Mouse (Mus musculus) hindbrain, embryonic 15.5 days (tissue): Measurements from ENCODE around the gene Arhgdig. TPM values are rescaled to one million over a fixed set of nuclear protein-coding genes. Genes with fewer than 3 reads are reported as not detected.
A peak's percentile ranks its signal among the peaks of the same experiment; 100 is the strongest.

Experiments
- ATAC-seq: fragments of 200-750 bp; cut with Nextera tagmentation; 2 replicates; pipeline ENCODE4 v1.8.0; 2017; ENCODE audit warnings: low read depth, moderate number of reproducible peaks, moderate TSS enrichment; ENCODE audit not compliant: low FRiP score
- H3K27ac ChIP-seq: fragments of 300-500 bp; sonication (generic); replicated peaks from 2 replicates; pipeline ENCODE4 v1.5.1; 2015; ENCODE audit warnings: mild to moderate bottlenecking, inconsistent platforms
- H3K27me3 ChIP-seq: fragments of 300-500 bp; sonication (generic); 2 replicates; pipeline ENCODE4 v1.6.1; 2015; ENCODE audit warnings: control low read depth, inconsistent platforms
- H3K36me3 ChIP-seq: fragments of 300-500 bp; sonication (generic); 2 replicates; pipeline ENCODE4 v1.6.1; 2015; ENCODE audit warnings: control low read depth, inconsistent platforms
- H3K4me1 ChIP-seq: fragments of 300-500 bp; sonication (generic); replicated peaks from 2 replicates; pipeline ENCODE4 v1.6.1; 2015; ENCODE audit warnings: control low read depth, inconsistent platforms
- H3K4me2 ChIP-seq: fragments of 300-500 bp; sonication (generic); 2 replicates; pipeline ENCODE4 v1.6.1; 2015; ENCODE audit warnings: moderate library complexity, mild to moderate bottlenecking, inconsistent platforms
- H3K4me3 ChIP-seq: fragments of 300-500 bp; sonication (generic); 2 replicates; pipeline ENCODE4 v1.5.1; 2015; ENCODE audit warnings: mild to moderate bottlenecking, inconsistent platforms
- H3K9ac ChIP-seq: fragments of 300-500 bp; sonication (generic); 2 replicates; pipeline ENCODE4 v1.6.1; 2015; ENCODE audit warnings: inconsistent platforms
- H3K9me3 ChIP-seq: fragments of 300-500 bp; sonication (generic); 2 replicates; pipeline ENCODE4 v1.6.1; 2016; ENCODE audit warnings: control low read depth, inconsistent platforms
- WGBS: fragments of 180-500 bp; shearing (Covaris S2); methylation state at CpG from one replicate; pipeline ENCODE4 v1.1.7; 2015; 5-methylcytosine and 5-hydroxymethylcytosine counted together
- polyA plus RNA-seq: library from polyadenylated mRNA; unstranded; fragments of >200 nt; fragmentation: Nextera tagmentation; extraction: Ambion mirVana; gene quantifications from 2 replicates; pipeline ENCODE4 v1.2.1, GENCODE M21; 2015

Arhgdig gene
- polyA plus RNA-seq, 1 experiment from 2014 or later = 193 TPM

DNA sequence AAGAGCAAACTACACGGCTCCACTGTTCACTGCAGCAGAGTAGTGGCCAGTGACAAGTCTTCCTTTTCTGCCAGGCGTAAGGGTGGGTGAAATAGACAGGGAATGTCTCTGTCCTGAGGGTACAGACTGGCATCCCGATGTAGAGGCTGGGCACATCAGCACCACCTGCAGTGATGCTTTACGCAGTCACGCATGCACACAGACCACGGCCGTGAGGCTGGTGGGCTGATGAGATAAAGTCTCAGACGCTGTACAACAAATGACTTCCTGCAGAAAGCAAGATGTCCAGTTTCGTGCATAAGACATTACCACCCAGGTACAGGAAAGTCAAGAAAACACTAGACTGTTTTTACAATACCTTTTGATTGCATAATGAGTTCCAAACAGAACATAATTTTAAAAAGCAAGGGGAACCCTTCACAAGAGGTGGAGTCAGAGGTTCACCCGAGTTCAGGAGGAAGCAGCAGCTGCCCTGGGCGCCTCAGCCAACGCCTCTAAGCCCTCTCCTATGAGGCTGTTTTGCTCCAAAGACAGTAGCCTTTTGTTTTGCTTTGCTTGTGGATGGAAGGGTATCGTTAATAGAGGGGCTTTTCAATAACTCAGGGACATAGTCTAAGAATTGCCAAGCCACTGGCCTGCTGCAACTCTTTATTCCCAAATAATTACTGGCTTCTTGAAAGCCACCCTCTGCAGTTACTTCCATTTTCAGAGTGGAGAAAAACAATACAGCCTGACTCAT lies 27.7 kb upstream of the Arhgdig start:
- Histone ChIP-seq H3K4me2 (no peak overlapping the region), H3K27ac (0 out of 2 replicates have a peak overlapping the region, but pooled peaks have one; percentile 11), H3K4me1 (0 out of 2 replicates have a peak, but pooled peaks cover 8% of the 10 kb centered on the region), H3K4me3 (no peak overlapping the region), H3K36me3 (no peaks in the 10 kb centered on the region), H3K27me3 (no peaks in the 10 kb centered on the region), H3K9ac (no peak overlapping the region), H3K9me3 (no peaks in the 10 kb centered on the region)
- ATAC-seq = no peak
- 55% methylated on average over 13 of the region's 13 CpGs for WGBS

DNA sequence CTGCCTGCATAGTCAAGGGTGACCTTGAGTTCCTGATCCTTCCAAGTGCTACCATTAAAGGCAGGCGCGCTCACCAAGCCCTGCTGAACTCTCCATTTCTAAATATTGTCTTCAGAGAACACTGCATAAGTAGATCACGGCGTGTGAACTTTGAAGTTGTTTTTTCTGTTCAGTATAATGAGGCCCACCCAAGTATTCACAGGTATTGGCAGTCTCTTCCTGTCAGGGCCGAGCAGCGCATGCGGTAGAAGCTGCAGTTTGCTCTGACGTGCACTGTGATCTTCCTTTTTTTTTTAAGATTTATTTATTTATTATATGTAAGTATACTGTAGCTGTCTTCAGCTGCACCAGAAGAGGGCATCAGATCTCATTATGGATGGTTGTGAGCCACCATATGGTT lies 26.8 kb upstream of the Arhgdig start:
- WGBS = 90% methylated on average over 8 of the region's 8 CpGs
- H3K4me2 ChIP-seq = no peak overlapping the region
- H3K36me3 ChIP-seq = no peaks in the 10 kb centered on the region
- no peak overlapping the region for H3K27ac ChIP-seq
- H3K27me3 ChIP-seq = no peaks in the 10 kb centered on the region
- ATAC-seq = no peak
- H3K4me1 ChIP-seq = 0 out of 2 replicates have a peak, but pooled peaks cover 8% of the 10 kb centered on the region
- no peaks in the 10 kb centered on the region for H3K9me3 ChIP-seq
- H3K4me3 ChIP-seq = no peak overlapping the region
- H3K9ac ChIP-seq = no peak overlapping the region

DNA sequence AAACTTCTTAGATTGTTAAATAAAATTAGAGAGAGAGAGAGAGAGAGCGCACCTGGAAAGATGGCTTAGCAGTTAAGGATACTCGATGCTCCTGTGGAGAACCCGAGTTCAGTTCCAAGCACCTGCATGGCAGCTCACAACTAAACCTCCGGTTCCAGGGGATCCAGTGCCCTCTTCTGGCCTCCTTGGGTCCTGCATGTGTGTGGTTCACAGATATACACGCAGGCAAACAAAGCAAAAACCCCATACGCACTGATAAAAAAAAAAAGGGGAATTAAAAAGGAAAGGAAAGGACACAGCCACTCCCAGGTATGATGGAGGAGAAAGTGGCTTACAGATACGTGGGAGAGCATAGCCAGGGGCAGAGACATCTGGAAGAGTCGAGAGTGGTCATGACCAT lies 25.3 kb upstream of the Arhgdig start:
- 73% methylated on average over 8 of the region's 8 CpGs for WGBS
- no peak overlapping the region for H3K27ac ChIP-seq
- no peak overlapping the region for H3K4me3 ChIP-seq
- H3K36me3 ChIP-seq = no peaks in the 10 kb centered on the region
- H3K4me2 ChIP-seq = no peak overlapping the region
- ATAC-seq = no peak
- no peak overlapping the region for H3K9ac ChIP-seq
- H3K9me3 ChIP-seq = no peaks in the 10 kb centered on the region
- no peaks in the 10 kb centered on the region for H3K27me3 ChIP-seq
- H3K4me1 ChIP-seq = 0 out of 2 replicates have a peak, but pooled peaks cover 8% of the 10 kb centered on the region

DNA sequence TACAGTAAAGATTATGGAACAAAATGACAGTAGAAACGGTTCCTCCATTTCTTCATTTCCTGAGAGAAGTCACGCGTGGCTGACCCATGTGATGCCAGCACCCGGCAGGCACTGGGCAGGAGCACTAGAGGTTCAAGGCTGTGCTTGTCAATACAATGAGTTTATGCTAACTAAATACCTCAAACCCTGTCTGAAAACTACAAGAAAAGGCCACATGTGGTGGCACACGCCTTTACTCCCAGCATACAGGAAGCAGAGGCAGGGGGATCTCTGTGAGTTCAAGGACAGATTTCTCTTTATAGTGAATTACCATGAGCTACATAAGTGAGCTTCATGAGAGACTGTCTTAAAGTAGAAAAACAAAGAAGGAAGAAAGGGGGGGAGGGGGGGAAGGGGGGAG lies 23.6 kb upstream of the Arhgdig start:
- H3K36me3 ChIP-seq = no peaks in the 10 kb centered on the region
- H3K27ac ChIP-seq = no peak overlapping the region
- 0 out of 2 replicates have a peak, but pooled peaks cover 8% of the 10 kb centered on the region for H3K4me1 ChIP-seq
- H3K27me3 ChIP-seq = no peaks in the 10 kb centered on the region
- no peak overlapping the region for H3K4me3 ChIP-seq
- WGBS = 91% methylated on average over 5 of the region's 5 CpGs
- H3K9ac ChIP-seq = no peak overlapping the region
- ATAC-seq = no peak
- H3K4me2 ChIP-seq = no peak overlapping the region
- H3K9me3 ChIP-seq = no peaks in the 10 kb centered on the region

DNA sequence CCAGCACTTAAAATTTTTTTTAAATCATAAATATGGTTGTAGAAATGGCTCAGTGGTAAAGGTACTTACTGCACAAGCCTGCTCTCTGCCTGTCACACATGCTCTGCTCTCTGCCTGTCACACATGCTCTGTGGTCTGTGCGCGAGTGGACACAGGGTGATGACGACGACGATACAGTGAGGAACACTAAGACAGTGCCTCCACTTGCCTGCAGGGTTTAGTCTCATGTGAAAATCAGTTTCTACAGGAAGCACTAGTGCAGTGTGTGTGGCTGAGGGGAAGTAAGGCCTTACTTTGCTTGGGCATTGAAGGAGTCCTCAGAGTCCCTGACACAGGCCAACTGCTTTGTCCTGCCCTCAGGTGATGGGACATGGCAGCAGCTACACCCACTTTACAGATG lies 22.2 kb upstream of the Arhgdig start:
- Histone ChIP-seq H3K4me3 (no peak overlapping the region), H3K27ac (no peak overlapping the region), H3K36me3 (no peaks in the 10 kb centered on the region), H3K9me3 (no peaks in the 10 kb centered on the region), H3K4me2 (no peak overlapping the region), H3K27me3 (no peaks in the 10 kb centered on the region), H3K4me1 (no peaks in the 10 kb centered on the region), H3K9ac (no peak overlapping the region)
- WGBS = 98% methylated on average over 5 of the region's 5 CpGs
- no peak for ATAC-seq

DNA sequence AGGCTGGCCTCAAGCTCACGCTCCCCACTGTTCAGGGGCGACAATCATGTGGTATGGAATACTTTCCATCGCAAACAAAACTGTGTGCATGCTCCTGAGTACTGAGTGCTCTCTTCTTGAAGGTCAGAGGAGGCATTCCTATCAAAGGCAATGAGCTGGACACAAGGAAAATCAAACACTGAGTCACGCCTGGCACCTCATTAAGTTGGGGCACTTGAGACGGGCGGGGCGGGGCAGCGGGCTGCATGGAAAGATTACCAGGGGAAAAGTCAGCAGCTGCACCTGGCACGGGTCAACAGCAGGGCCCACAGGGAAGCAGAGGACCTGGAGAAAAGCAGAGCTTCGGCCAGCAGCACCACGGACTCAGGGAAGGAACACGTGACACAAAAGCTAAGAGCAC lies 17.6 kb upstream of the Arhgdig start:
- H3K4me3 ChIP-seq = no peak overlapping the region
- no peak overlapping the region for H3K9ac ChIP-seq
- H3K27ac ChIP-seq = no peak overlapping the region
- no peaks in the 10 kb centered on the region; the same call in 1 of the 2 replicates for H3K36me3 ChIP-seq
- 86% methylated on average over 12 of the region's 12 CpGs for WGBS
- ATAC-seq = no peak
- no peaks in the 10 kb centered on the region for H3K9me3 ChIP-seq
- no peak overlapping the region for H3K4me2 ChIP-seq
- H3K27me3 ChIP-seq = no peaks in the 10 kb centered on the region
- no peaks in the 10 kb centered on the region for H3K4me1 ChIP-seq

DNA sequence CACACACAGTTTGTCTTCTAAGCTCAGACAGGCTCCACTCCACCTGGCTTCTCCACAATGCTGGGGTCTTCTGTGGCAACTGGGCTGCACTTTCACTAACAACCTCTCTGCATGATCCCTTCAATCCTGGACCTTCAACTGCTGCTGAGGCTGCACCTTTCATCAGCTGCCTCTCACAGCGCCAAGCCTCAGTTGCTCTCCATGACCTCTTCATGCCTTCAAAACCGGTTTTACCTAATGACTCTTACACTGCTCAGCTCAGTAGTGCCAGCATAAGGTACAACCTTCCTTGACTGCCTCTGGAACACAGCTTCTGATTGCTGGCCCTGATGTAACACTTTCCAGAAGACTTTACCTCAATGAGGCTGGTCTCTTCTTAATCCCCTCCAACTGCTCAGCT lies 13.9 kb upstream of the Arhgdig start:
- peaks cover 16% of the 10 kb centered on the region; the same call in 1 of the 2 replicates for H3K36me3 ChIP-seq
- no peak overlapping the region for H3K9ac ChIP-seq
- H3K4me3 ChIP-seq = no peak overlapping the region
- H3K27me3 ChIP-seq = no peaks in the 10 kb centered on the region
- WGBS = 83% methylated on average over 2 of the region's 2 CpGs
- H3K9me3 ChIP-seq = no peaks in the 10 kb centered on the region
- H3K27ac ChIP-seq = no peak overlapping the region
- H3K4me1 ChIP-seq = no peaks in the 10 kb centered on the region
- ATAC-seq = no peak
- H3K4me2 ChIP-seq = no peak overlapping the region

DNA sequence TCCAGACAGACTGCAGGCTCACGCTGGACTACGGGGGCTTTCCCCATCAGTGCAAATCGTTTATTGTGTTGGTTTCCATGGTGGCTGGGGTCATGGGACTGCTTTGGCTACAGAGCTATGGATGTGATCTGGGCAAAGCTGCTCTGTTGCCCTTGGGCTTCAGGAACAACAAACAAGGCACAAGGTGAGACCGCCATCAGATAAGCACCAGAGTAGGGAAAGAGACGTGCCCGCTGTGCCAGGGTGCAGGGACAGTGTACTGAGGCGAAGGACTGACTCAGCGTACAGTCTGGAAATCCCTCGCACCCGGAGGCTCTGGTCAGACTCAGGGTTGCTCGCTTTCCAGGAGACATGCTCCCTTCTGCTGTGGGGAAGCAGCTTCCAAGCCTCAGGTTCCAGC lies 5.1 kb upstream of the Arhgdig start:
- H3K4me3 ChIP-seq = no peak overlapping the region
- no peaks in the 10 kb centered on the region for H3K27me3 ChIP-seq
- no peaks in the 10 kb centered on the region for H3K9me3 ChIP-seq
- WGBS = 90% methylated on average over 11 of the region's 11 CpGs
- ATAC-seq = no peak
- H3K4me1 ChIP-seq = no peaks in the 10 kb centered on the region
- no peak overlapping the region for H3K4me2 ChIP-seq
- no peak overlapping the region for H3K27ac ChIP-seq
- H3K9ac ChIP-seq = no peak overlapping the region
- peaks cover 5% of the 10 kb centered on the region; the same call in 1 of the 2 replicates for H3K36me3 ChIP-seq

DNA sequence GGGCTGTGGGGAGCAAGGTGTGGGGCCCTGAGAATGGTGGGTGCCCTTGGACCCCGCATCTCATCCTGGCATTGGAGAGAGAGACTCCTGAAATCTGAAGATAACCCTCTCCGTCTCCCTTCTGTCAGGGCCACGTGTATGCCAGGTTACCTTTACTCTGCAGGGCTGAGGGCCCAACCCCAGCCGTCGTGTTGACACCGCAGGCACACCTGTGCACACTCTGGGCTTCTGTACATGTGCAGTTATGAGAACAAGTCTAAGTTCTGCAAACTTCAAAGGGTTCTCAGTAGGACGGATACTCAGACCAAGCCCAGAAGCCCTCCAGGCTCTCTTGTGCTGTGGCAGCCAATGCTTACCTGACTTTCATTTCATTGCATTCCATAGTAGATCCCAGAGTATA lies 4.7 kb upstream of the Arhgdig start:
- no peaks in the 10 kb centered on the region for H3K27me3 ChIP-seq
- no peak for ATAC-seq
- WGBS = 97% methylated on average over 7 of the region's 7 CpGs

DNA sequence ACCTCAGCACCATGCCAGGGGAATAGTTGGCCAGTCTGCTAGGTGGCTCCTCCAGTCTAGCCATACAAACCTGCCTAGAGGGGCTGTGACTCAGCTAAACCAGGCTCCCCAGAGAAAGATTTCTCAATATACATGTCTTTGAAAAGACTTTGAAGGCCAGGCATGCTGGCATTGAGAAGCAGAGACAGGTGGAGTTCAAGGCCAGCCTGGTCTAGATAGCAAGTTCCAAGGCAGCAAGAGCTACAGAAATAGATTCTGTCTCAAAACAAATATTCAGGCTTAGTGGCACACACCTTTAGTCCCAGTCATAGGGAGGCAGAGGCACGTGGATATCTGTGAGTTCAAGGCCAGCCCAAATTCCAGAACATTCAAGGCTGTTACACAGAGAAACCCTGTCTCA lies 1.2 kb downstream of the Arhgdig start:
- no peaks in the 10 kb centered on the region for H3K9me3 ChIP-seq
- H3K4me2 ChIP-seq = no peak overlapping the region
- no peak overlapping the region for H3K9ac ChIP-seq
- 56% methylated on average over 1 of the region's 1 CpGs for WGBS
- no peak for ATAC-seq
- peaks cover 39% of the 10 kb centered on the region for H3K27me3 ChIP-seq
- H3K36me3 ChIP-seq = no peaks in the 10 kb centered on the region
- peaks cover 21% of the 10 kb centered on the region for H3K4me1 ChIP-seq
- no peak overlapping the region for H3K27ac ChIP-seq
- H3K4me3 ChIP-seq = no peak overlapping the region

More for the DNA sequence above, 4.7 kb upstream of the Arhgdig start:
- H3K4me1 ChIP-seq = no peaks in the 10 kb centered on the region
- no peak overlapping the region for H3K27ac ChIP-seq
- no peak overlapping the region for H3K9ac ChIP-seq
- no peak overlapping the region for H3K4me2 ChIP-seq
- H3K9me3 ChIP-seq = no peaks in the 10 kb centered on the region
- no peak overlapping the region for H3K4me3 ChIP-seq
- peaks cover 1% of the 10 kb centered on the region; the same call in 1 of the 2 replicates for H3K36me3 ChIP-seq

DNA sequence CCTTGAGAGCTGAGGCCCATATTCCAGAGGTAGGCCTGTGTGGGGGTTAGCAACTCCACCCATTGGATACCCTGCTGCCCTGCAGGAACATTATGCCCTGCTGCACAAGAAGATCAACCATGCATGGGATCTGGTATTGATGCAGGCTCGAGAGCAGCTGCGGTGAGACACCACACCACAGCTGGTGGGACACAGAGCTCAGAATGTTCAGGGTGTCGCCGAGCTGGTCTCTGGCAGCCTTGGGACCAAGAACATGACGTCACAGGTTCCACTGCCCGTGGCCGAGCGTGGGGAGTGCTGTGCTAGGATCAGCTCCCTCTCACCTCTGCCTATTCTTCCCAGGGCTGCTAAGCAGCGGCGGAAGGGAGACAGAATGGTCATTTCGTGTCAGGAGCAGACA lies 2.8 kb downstream of the Arhgdig start:
- no peak for ATAC-seq
- peaks cover 46% of the 10 kb centered on the region for H3K27me3 ChIP-seq
- WGBS = 33% methylated on average over 11 of the region's 11 CpGs

DNA sequence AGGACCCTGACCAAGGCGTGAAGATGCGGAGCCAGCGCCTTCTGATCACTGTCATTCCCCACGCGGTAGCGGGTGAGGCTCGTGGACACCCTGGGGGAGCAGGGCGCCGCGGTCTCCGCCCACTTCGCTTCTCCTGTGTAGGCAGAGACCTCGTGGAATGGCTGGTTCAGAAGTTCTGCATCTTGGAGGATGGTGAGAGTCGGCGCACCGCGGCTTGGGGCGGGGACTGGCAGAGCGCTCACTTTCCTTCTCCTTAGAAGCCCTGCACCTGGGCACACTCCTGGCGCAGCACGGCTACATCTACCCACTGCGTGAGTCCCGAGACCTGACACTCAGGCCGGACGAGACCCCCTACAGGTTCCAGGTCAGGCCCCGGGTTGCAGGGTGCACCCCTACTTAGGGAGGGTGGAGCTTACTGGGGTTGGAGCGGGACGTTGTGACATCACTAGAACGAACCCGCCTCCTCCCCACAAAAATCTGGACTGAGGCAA lies 4.2 kb downstream of the Arhgdig start:
- H3K27me3 ChIP-seq = peaks cover 55% of the 10 kb centered on the region

More for the DNA sequence above, 2.8 kb downstream of the Arhgdig start:
- Histone ChIP-seq H3K9ac (no peak overlapping the region), H3K4me2 (no peak overlapping the region), H3K36me3 (no peaks in the 10 kb centered on the region), H3K27ac (no peak overlapping the region), H3K9me3 (no peaks in the 10 kb centered on the region), H3K4me1 (peaks cover 37% of the 10 kb centered on the region), H3K4me3 (no peak overlapping the region)

More for the DNA sequence above, 4.2 kb downstream of the Arhgdig start:
- Histone ChIP-seq H3K36me3 (no peaks in the 10 kb centered on the region), H3K27ac (no peak overlapping the region), H3K9me3 (no peaks in the 10 kb centered on the region), H3K4me2 (peak overlapping the region; percentile 99), H3K9ac (peak overlapping the region; percentile 37), H3K4me1 (peaks cover 38% of the 10 kb centered on the region), H3K4me3 (peak overlapping the region; percentile 49)
- 2% methylated on average over 30 of the region's 30 CpGs for WGBS
- peak; percentile 17; the same call in 1 of the 2 replicates for ATAC-seq
